Mouse (Mus musculus) MEL (cell line): ENCODE results near the gene Garem2. TPM values are rescaled to one million over a fixed set of nuclear protein-coding genes. Genes with fewer than 3 reads are reported as not detected.

Experiments used
- polyA plus RNA-seq, 2 experiments: library from polyadenylated mRNA; stranded (reverse) in 1 of 2; unstranded in 1 of 2; fragments of >175 nt in 1 of 2; fragments of >200 nt in 1 of 2; gene quantifications; 2 replicates each; pipeline versions ENCODE4 v1.2.1 to v1.2.4; 2012; ENCODE audit warnings: low replicate concordance in 2 of 2, low read depth in 1 of 2; ENCODE audit not compliant: insufficient read length in 2 of 2, insufficient read depth in 1 of 2, missing spikeins in 1 of 2
- total RNA-seq: library from RNA; depleted of rRNA; stranded (reverse); fragments of 300-350 nt; gene quantifications from 2 replicates; pipeline ENCODE4 v1.2.3, GENCODE M21; 2012; rRNA removed

The Garem2 gene
- total and polyA plus RNA-seq, 3 experiments, result 0.04 TPM; not detected in 2

Other genes with a start within 250 kb of the Garem2 start
- not detected in 2 replicates for gene Il6, start 92.0 kb upstream of the Garem2 start, total RNA-seq
- gene Il6, start 92.0 kb upstream of the Garem2 start, polyA plus RNA-seq, result not detected
- 150 and 163 TPM in 2 replicates for gene Tyms, start 31.5 kb upstream of the Garem2 start, total RNA-seq
- 100 to 1,000 TPM in 1 of 2 experiments, not detected in 1; 203 TPM for gene Tyms, start 31.5 kb upstream of the Garem2 start, polyA plus RNA-seq
- gene 3110082J24Rik, start 925 bp downstream of the Garem2 start, total RNA-seq, result not detected in 2 replicates
- gene 3110082J24Rik, start 925 bp downstream of the Garem2 start, polyA plus RNA-seq, result not detected
- gene Hadha, start 50.0 kb downstream of the Garem2 start, total RNA-seq, result 120 and 121 TPM in 2 replicates
- 100 to 1,000 TPM; 107 to 271 TPM for gene Hadha, start 50.0 kb downstream of the Garem2 start, polyA plus RNA-seq
- gene Hadhb, start 50.1 kb downstream of the Garem2 start, total RNA-seq, result 162 and 173 TPM in 2 replicates
- 100 to 1,000 TPM in 1 of 2 experiments, 10 to 100 TPM in 1; 33.0 to 161 TPM for gene Hadhb, start 50.1 kb downstream of the Garem2 start, polyA plus RNA-seq
- 1.2 and 1.7 TPM in 2 replicates for gene Adgrf3, start 100.6 kb downstream of the Garem2 start, total RNA-seq
- 1 to 10 TPM in 1 of 2 experiments, not detected in 1; 2.7 TPM for gene Adgrf3, start 100.6 kb downstream of the Garem2 start, polyA plus RNA-seq
- 76.3 and 88.0 TPM in 2 replicates for gene Selenoi, start 127.4 kb downstream of the Garem2 start, total RNA-seq
- 100 to 1,000 TPM in 1 of 2 experiments, 10 to 100 TPM in 1; 43.4 to 101 TPM for gene Selenoi, start 127.4 kb downstream of the Garem2 start, polyA plus RNA-seq
- gene Drc1, start 176.2 kb downstream of the Garem2 start, total RNA-seq, result not detected in 2 replicates
- not detected for gene Drc1, start 176.2 kb downstream of the Garem2 start, polyA plus RNA-seq